Mouse (Mus musculus) hematopoietic stem cell, adult 5-6 weeks (primary cell): ENCODE measurements at regions not wholly inside any gene's neighbourhood (a gene's known extent, or its start where the extent isn't known, plus 50 kb on each side); places are given as distances from the start of the nearest gene placed in this dataset.

Experiments used
- ATAC-seq, 2 experiments: fragments of 125-278 bp in 1 of 2; replicated peaks in 1 of 2; 2 replicates each; pipeline ENCODE4 v1.8.0; 2016 to 2017; ENCODE audit warnings: inconsistent platforms in 2 of 2, mild to moderate bottlenecking in 2 of 2, moderate number of reproducible peaks in 2 of 2, low read depth in 1 of 2, moderate TSS enrichment in 1 of 2; ENCODE audit not compliant: low FRiP score in 2 of 2, poor library complexity in 2 of 2, severe bottlenecking in 2 of 2, insufficient read depth in 1 of 2, low TSS enrichment in 1 of 2

- ATAC-seq = peak in 1 of 2 experiments; percentile 75; a peak in 1 of 4 replicates
These were observed 126.3 kb upstream of the Itgb1 start for GRCm38 (mm10) chr8:128559004-128559662.

- peak; percentile 46 to 54; a peak in 3 of 4 replicates for ATAC-seq
These were observed 125.0 kb upstream of the Itgb1 start for GRCm38 (mm10) chr8:128560418-128560817.

GRCm38 (mm10) chr8:128561016-128561415 is 124.4 kb upstream of the Itgb1 start:
- ATAC-seq = no peak

- ATAC-seq = no peak
These were observed 122.8 kb upstream of the Itgb1 start for GRCm38 (mm10) chr8:128562625-128563024.

GRCm38 (mm10) chr8:128563744-128564143 is 121.7 kb upstream of the Itgb1 start:
- ATAC-seq = no peak

- ATAC-seq = no peak
These were observed 113.2 kb upstream of the Itgb1 start for GRCm38 (mm10) chr8:128572291-128572690.

- no peak; a peak in 1 of 4 replicates for ATAC-seq
These were observed 91.3 kb upstream of the Itgb1 start for GRCm38 (mm10) chr8:128594114-128594513.

- peak; percentile 65 to 74 for ATAC-seq
These were observed 90.7 kb upstream of the Itgb1 start for GRCm38 (mm10) chr8:128594780-128595179.

GRCm38 (mm10) chr8:128605588-128605987 is 79.9 kb upstream of the Itgb1 start:
- ATAC-seq = no peak

- ATAC-seq = no peak
These were observed 76.6 kb upstream of the Itgb1 start for GRCm38 (mm10) chr8:128608876-128609275.

GRCm38 (mm10) chr8:128612607-128613006 is 72.8 kb upstream of the Itgb1 start:
- ATAC-seq = no peak

- ATAC-seq = no peak
These were observed 67.6 kb upstream of the Itgb1 start for GRCm38 (mm10) chr8:128617854-128618253.

GRCm38 (mm10) chr8:128619086-128619485 is 66.4 kb upstream of the Itgb1 start:
- ATAC-seq = no peak
